In the genomic region with DNA sequence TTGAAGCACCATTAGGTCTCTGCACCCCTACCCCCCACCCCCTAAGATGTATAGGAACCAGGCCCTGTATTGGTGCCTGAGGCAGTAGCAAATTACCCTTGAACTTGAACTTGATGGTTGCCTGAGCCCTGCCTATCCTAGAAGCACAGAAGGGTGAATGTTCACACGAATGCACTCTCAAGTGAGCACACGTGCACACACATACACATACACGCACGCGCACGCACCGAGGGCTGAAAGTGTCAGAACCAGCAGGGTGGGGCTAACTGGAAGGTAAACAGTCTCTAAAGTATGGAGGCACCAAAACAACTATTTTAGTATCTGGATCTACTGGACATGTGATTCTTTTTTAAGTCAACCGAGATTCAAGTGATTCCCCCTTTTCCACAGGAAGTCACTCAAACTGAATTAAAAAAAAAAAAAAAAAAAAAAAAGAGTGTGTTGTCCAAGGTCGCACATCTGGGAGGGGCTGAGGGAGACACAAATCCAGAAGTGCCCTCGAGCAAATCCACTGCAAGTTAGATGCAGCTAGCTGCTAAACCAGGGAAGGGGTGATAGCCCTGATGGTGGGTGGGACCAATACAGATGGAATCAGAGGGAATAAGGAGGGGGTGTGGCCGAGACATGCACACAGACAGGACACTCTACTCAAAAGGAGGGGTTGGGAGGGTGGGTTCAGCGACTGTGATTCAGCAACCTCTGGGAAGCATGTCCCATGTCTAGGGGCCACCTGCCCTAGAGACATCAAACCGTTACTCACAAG, we compare ENCODE assay signal across 8 mouse cellular contexts.
DNase-seq lines count a peak whose midpoint lies in the region; ATAC-seq and TF ChIP-seq lines count a peak whose summit lies in the region.

No protein-coding gene starts in this region.

- TF ChIP-seq EP300 in stomach, postnatal 0 days (optimal IDR thresholded peaks at IDR 0.05), result no peak

- WGBS in heart, embryonic 13.5 days, result 71% methylated on average over 13 of the region's 13 CpGs
- 81% methylated on average over 13 of the region's 13 CpGs for WGBS in neural tube, embryonic 13.5 days
- WGBS in stomach, postnatal 0 days, result 51% methylated on average over 13 of the region's 13 CpGs

- H3K36me3 ChIP-seq in heart, embryonic 13.5 days, result 0 out of 2 replicates have a peak, but pooled peaks cover 5% of the 10 kb centered on the region
- no peaks in the 10 kb centered on the region for H3K36me3 ChIP-seq in neural tube, embryonic 13.5 days
- no peaks in the 10 kb centered on the region for H3K36me3 ChIP-seq in stomach, postnatal 0 days (ENCODE audit: control insufficient read depth, insufficient read depth, low read length)

- peak overlapping the region; percentile 97 for H3K27ac ChIP-seq in heart, embryonic 13.5 days (replicated peaks)
- H3K27ac ChIP-seq in neural tube, embryonic 13.5 days (replicated peaks), result peak overlapping the region; percentile 59; the same call in 1 of the 2 replicates
- H3K27ac ChIP-seq in stomach, postnatal 0 days (replicated peaks), result peak overlapping the region; percentile 92

- peak overlapping the region; percentile 72 for H3K9ac ChIP-seq in heart, embryonic 13.5 days
- H3K9ac ChIP-seq in neural tube, embryonic 13.5 days, result no peak overlapping the region
- peak overlapping the region; percentile 2 for H3K9ac ChIP-seq in stomach, postnatal 0 days (ENCODE audit: low read length)

- ATAC-seq in heart, embryonic 13.5 days (ENCODE audit: extremely low read depth, insufficient number of reproducible peaks, low FRiP score, low TSS enrichment), result no peak
- no peak for ATAC-seq in neural tube, embryonic 13.5 days (ENCODE audit: low read depth)
- no peak for ATAC-seq in stomach, postnatal 0 days (ENCODE audit: low FRiP score, low TSS enrichment)

- DNase-seq in heart, adult 8-10 months (ENCODE audit: low spot score), result no peak
- no peak for DNase-seq in neural tube, embryonic 10.5 days (ENCODE audit: extremely low spot score, low spot score)
- DNase-seq in kidney, postnatal 14 days, result peak; percentile 37
- DNase-seq in stomach, postnatal 0 days (ENCODE audit: low spot score), result no peak
- DNase-seq in thymus, postnatal 36 days, result no peak
- DNase-seq in spleen, postnatal 14 days (ENCODE audit: low spot score in 2 of 2), result no peak

- peak overlapping the region; percentile 28 for H3K4me2 ChIP-seq in heart, embryonic 13.5 days
- H3K4me2 ChIP-seq in neural tube, embryonic 13.5 days, result no peak overlapping the region
- H3K4me2 ChIP-seq in stomach, postnatal 0 days (replicated peaks; ENCODE audit: low read depth), result 0 out of 2 replicates have a peak overlapping the region, but pooled peaks have one; percentile 11

- no peaks in the 10 kb centered on the region for H3K9me3 ChIP-seq in heart, embryonic 13.5 days
- no peaks in the 10 kb centered on the region for H3K9me3 ChIP-seq in neural tube, embryonic 13.5 days
- no peaks in the 10 kb centered on the region for H3K9me3 ChIP-seq in stomach, postnatal 0 days (ENCODE audit: control insufficient read depth, low read length)

- H3K4me1 ChIP-seq in heart, embryonic 13.5 days, result peaks cover 100% of the 10 kb centered on the region
- peaks cover 74% of the 10 kb centered on the region for H3K4me1 ChIP-seq in neural tube, embryonic 13.5 days (replicated peaks)
- H3K4me1 ChIP-seq in stomach, postnatal 0 days (replicated peaks; ENCODE audit: control insufficient read depth, insufficient read depth), result peaks cover 39% of the 10 kb centered on the region

- H3K4me3 ChIP-seq in heart, embryonic 13.5 days, result no peak overlapping the region
- no peak overlapping the region for H3K4me3 ChIP-seq in neural tube, embryonic 13.5 days
- H3K4me3 ChIP-seq in stomach, postnatal 0 days (ENCODE audit: low read depth, low read length), result no peak overlapping the region

- TF ChIP-seq CTCF in stomach, postnatal 0 days (IDR thresholded peaks at IDR 0.05; ENCODE audit: low read depth), result no peak

- no peaks in the 10 kb centered on the region for H3K27me3 ChIP-seq in heart, embryonic 13.5 days (replicated peaks)
- no peaks in the 10 kb centered on the region for H3K27me3 ChIP-seq in neural tube, embryonic 13.5 days
- H3K27me3 ChIP-seq in stomach, postnatal 0 days (ENCODE audit: control insufficient read depth, insufficient read depth, low read length), result no peaks in the 10 kb centered on the region
